Mouse (Mus musculus) forebrain, embryonic 10.5 days (tissue): ENCODE data around the gene Mrpl14. TPM values are rescaled to one million over a fixed set of nuclear protein-coding genes. Genes with fewer than 3 reads are reported as not detected.

Source experiments
- polyA plus RNA-seq: library from polyadenylated mRNA; unstranded; fragments of >200 nt; fragmentation: Nextera tagmentation; extraction: Ambion mirVana; gene quantifications from 2 replicates; pipeline ENCODE4 v1.2.1, GENCODE M21; 2016

The Mrpl14 gene
- polyA plus RNA-seq, 1 experiment from 2014 or later: 142 TPM

Other genes with a start within 250 kb of the Mrpl14 start
- 0.48 and 0.50 TPM in 2 replicates for gene Spats1, start 210.9 kb upstream of the Mrpl14 start, polyA plus RNA-seq
- gene Aars2, start 179.5 kb upstream of the Mrpl14 start, polyA plus RNA-seq: 33.9 and 35.1 TPM in 2 replicates
- gene Tcte1, start 162.9 kb upstream of the Mrpl14 start, polyA plus RNA-seq: 1.1 and 1.3 TPM in 2 replicates
- gene Tmem151b, start 136.6 kb upstream of the Mrpl14 start, polyA plus RNA-seq: 4.8 and 6.3 TPM in 2 replicates
- 6.6 and 6.9 TPM in 2 replicates for gene Nfkbie, start 130.6 kb upstream of the Mrpl14 start, polyA plus RNA-seq
- 114 and 117 TPM in 2 replicates for gene Slc35b2, start 122.4 kb upstream of the Mrpl14 start, polyA plus RNA-seq
- 2,210 and 2,220 TPM in 2 replicates for gene Hsp90ab1, start 113.1 kb upstream of the Mrpl14 start, polyA plus RNA-seq
- gene Slc29a1, start 86.7 kb upstream of the Mrpl14 start, polyA plus RNA-seq: 70.3 and 76.3 TPM in 2 replicates
- 0.27 and 0.30 TPM in 2 replicates for gene Mymx, start 84.2 kb upstream of the Mrpl14 start, polyA plus RNA-seq
- 1.1 and 1.6 TPM in 2 replicates for gene Capn11, start 27.0 kb upstream of the Mrpl14 start, polyA plus RNA-seq
- gene Tmem63b, start 583 bp downstream of the Mrpl14 start, polyA plus RNA-seq: 46.9 and 49.0 TPM in 2 replicates
- 0.79 TPM in 1 of 2 replicates, not detected in the other for gene 1600014C23Rik, start 47.5 kb downstream of the Mrpl14 start, polyA plus RNA-seq